Mouse (Mus musculus): Measurements from ENCODE around the gene Slxl1.
"Not testable (repeated sequence)": the region's sequence is repeated elsewhere in the genome, so short reads cannot be mapped to it uniquely, and the experiment has no call there.

Slxl1 gene

DNA sequence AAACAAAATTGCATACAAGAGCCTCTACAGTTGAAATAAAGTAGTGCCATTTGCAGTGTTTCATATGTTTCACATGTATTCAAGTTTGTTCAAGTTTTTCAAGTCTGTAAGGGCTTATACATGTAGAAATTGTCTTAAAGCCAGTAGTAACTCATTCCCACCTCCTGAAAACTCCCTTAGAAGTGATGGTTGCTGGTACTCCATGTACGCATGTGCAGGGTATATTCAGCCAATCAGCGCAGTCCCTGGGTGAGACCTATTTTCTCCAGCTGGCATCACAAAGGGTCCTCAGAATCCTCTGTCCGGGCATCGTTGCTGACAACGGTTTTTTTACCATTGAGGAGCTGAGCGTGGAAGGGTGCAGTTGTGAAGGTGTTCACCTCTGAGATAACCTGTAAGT lies at the start of gene Slxl1:
Slxl1 (plus strand) TSS at position 301 of the 400 bp plus-strand sequence.
- DNase-seq = not testable (repeated sequence)
